Mouse (Mus musculus): ENCODE results near the gene Cmtm2b. TPM values are rescaled to one million over a fixed set of nuclear protein-coding genes. Genes with fewer than 3 reads are reported as not detected.
A peak's percentile ranks its signal among the peaks of the same experiment; 100 is the strongest.

Gene Cmtm2b
- polyA plus RNA-seq, 1 experiment from 2014 or later: not detected

GRCm38 (mm10) chr8:104374269-104374668 lies 52.2 kb downstream of the Cmtm2b start:
- Histone ChIP-seq H3K27me3 (replicated peaks) (no peaks in the 10 kb centered on the region), H3K4me3 (no peak overlapping the region), H3K9me3 (no peaks in the 10 kb centered on the region), H3K4me2 (no peak overlapping the region), H3K36me3 (replicated peaks) (no peaks in the 10 kb centered on the region), H3K9ac (no peak overlapping the region), H3K27ac (peak overlapping the region; percentile 31; the same call in 1 of the 2 replicates), H3K4me1 (peaks cover 29% of the 10 kb centered on the region)
- 53% methylated on average over 11 of the region's 11 CpGs for WGBS
- no peak for ATAC-seq (replicated peaks)

GRCm38 (mm10) chr8:104374864-104375846 lies 53.1 kb downstream of the Cmtm2b start:
- no peak; the same call in 1 of the 2 replicates for ATAC-seq (replicated peaks)

GRCm38 (mm10) chr8:104375959-104376358 lies 53.9 kb downstream of the Cmtm2b start:
- Histone ChIP-seq H3K36me3 (replicated peaks) (no peaks in the 10 kb centered on the region), H3K9me3 (no peaks in the 10 kb centered on the region), H3K4me2 (no peak overlapping the region), H3K27me3 (replicated peaks) (no peaks in the 10 kb centered on the region), H3K27ac (peak overlapping the region; percentile 23; the same call in 1 of the 2 replicates), H3K4me1 (peaks cover 22% of the 10 kb centered on the region), H3K4me3 (no peak overlapping the region), H3K9ac (no peak overlapping the region)
- ATAC-seq (replicated peaks): no peak
- 56% methylated on average over 5 of the region's 5 CpGs for WGBS

More at GRCm38 (mm10) chr8:104374864-104375846, 53.1 kb downstream of the Cmtm2b start:
- Histone ChIP-seq H3K9me3 (no peaks in the 10 kb centered on the region), H3K9ac (no peak overlapping the region), H3K4me1 (peaks cover 22% of the 10 kb centered on the region), H3K4me3 (no peak overlapping the region), H3K36me3 (replicated peaks) (no peaks in the 10 kb centered on the region), H3K27ac (peak overlapping the region; percentile 45), H3K4me2 (no peak overlapping the region), H3K27me3 (replicated peaks) (no peaks in the 10 kb centered on the region)
- 47% methylated on average over 14 of the region's 14 CpGs for WGBS

GRCm38 (mm10) chr8:104376669-104377068 lies 54.6 kb downstream of the Cmtm2b start:
- Histone ChIP-seq H3K9me3 (no peaks in the 10 kb centered on the region), H3K4me2 (no peak overlapping the region), H3K9ac (no peak overlapping the region), H3K27ac (no peak overlapping the region), H3K36me3 (replicated peaks) (no peaks in the 10 kb centered on the region), H3K27me3 (replicated peaks) (no peaks in the 10 kb centered on the region), H3K4me3 (no peak overlapping the region), H3K4me1 (peaks cover 22% of the 10 kb centered on the region)
- 35% methylated on average over 11 of the region's 11 CpGs for WGBS
- ATAC-seq (replicated peaks): no peak

- no peaks in the 10 kb centered on the region for H3K27me3 ChIP-seq (replicated peaks)
- 61% methylated on average over 10 of the region's 10 CpGs for WGBS
- no peak overlapping the region for H3K4me2 ChIP-seq
These were observed 57.3 kb downstream of the Cmtm2b start for GRCm38 (mm10) chr8:104379301-104379836.

GRCm38 (mm10) chr8:104380269-104380668 lies 58.2 kb downstream of the Cmtm2b start:
- Histone ChIP-seq H3K9ac (no peak overlapping the region), H3K4me3 (no peak overlapping the region), H3K27ac (no peak overlapping the region), H3K4me1 (peaks cover 20% of the 10 kb centered on the region), H3K4me2 (no peak overlapping the region), H3K36me3 (replicated peaks) (no peaks in the 10 kb centered on the region), H3K9me3 (no peaks in the 10 kb centered on the region), H3K27me3 (replicated peaks) (no peaks in the 10 kb centered on the region)
- 92% methylated on average over 7 of the region's 7 CpGs for WGBS
- ATAC-seq (replicated peaks): no peak

More at GRCm38 (mm10) chr8:104379301-104379836, 57.3 kb downstream of the Cmtm2b start:
- Histone ChIP-seq H3K9me3 (no peaks in the 10 kb centered on the region), H3K27ac (no peak overlapping the region), H3K4me1 (peaks cover 27% of the 10 kb centered on the region), H3K36me3 (replicated peaks) (no peaks in the 10 kb centered on the region), H3K9ac (no peak overlapping the region), H3K4me3 (no peak overlapping the region)
- no peak for ATAC-seq (replicated peaks)

Other genes with a start within 250 kb of the Cmtm2b start
- gene Cdh5, start 220.6 kb upstream of the Cmtm2b start, polyA plus RNA-seq (2015; fragmentation: Nextera tagmentation; extraction: Ambion mirVana): 15.3 and 16.1 TPM in 2 replicates
- gene Bean1, start 151.8 kb upstream of the Cmtm2b start, polyA plus RNA-seq (2015; fragmentation: Nextera tagmentation; extraction: Ambion mirVana): 6.4 and 6.6 TPM in 2 replicates
- gene Tk2, start 73.7 kb upstream of the Cmtm2b start, polyA plus RNA-seq (2015; fragmentation: Nextera tagmentation; extraction: Ambion mirVana): 53.9 and 54.0 TPM in 2 replicates
- gene Cklf, start 71.4 kb upstream of the Cmtm2b start, polyA plus RNA-seq (2015; fragmentation: Nextera tagmentation; extraction: Ambion mirVana): 29.2 and 32.3 TPM in 2 replicates
- not detected in 2 replicates for gene Cmtm2a, start 29.0 kb upstream of the Cmtm2b start, polyA plus RNA-seq (2015; fragmentation: Nextera tagmentation; extraction: Ambion mirVana)
- not detected in 2 replicates for gene Gm45711, start 12.1 kb upstream of the Cmtm2b start, polyA plus RNA-seq (2015; fragmentation: Nextera tagmentation; extraction: Ambion mirVana)
- not detected in 2 replicates for gene Cmtm1, start 12.1 kb upstream of the Cmtm2b start, polyA plus RNA-seq (2015; fragmentation: Nextera tagmentation; extraction: Ambion mirVana)
- gene Gm11020, start 663 bp upstream of the Cmtm2b start, polyA plus RNA-seq (2015; fragmentation: Nextera tagmentation; extraction: Ambion mirVana): not detected in 2 replicates
- 33.2 and 37.2 TPM in 2 replicates for gene Cmtm3, start 17.2 kb downstream of the Cmtm2b start, polyA plus RNA-seq (2015; fragmentation: Nextera tagmentation; extraction: Ambion mirVana)
- 2.4 and 2.6 TPM in 2 replicates for gene Cmtm4, start 73.6 kb downstream of the Cmtm2b start, polyA plus RNA-seq (2015; fragmentation: Nextera tagmentation; extraction: Ambion mirVana)
- 112 and 123 TPM in 2 replicates for gene Dync1li2, start 120.8 kb downstream of the Cmtm2b start, polyA plus RNA-seq (2015; fragmentation: Nextera tagmentation; extraction: Ambion mirVana)
- gene Terb1, start 187.7 kb downstream of the Cmtm2b start, polyA plus RNA-seq (2015; fragmentation: Nextera tagmentation; extraction: Ambion mirVana): 0.67 and 0.74 TPM in 2 replicates
- gene Nae1, start 212.4 kb downstream of the Cmtm2b start, polyA plus RNA-seq (2015; fragmentation: Nextera tagmentation; extraction: Ambion mirVana): 99.2 and 101 TPM in 2 replicates
- 3.2 and 4.2 TPM in 2 replicates for gene Car7, start 212.5 kb downstream of the Cmtm2b start, polyA plus RNA-seq (2015; fragmentation: Nextera tagmentation; extraction: Ambion mirVana)

Data from midbrain, embryonic 15.5 days (tissue).